Mouse (Mus musculus) CH12.LX (cell line): Measurements from ENCODE around the gene Atn1. TPM values are rescaled to one million over a fixed set of nuclear protein-coding genes. Genes with fewer than 3 reads are reported as not detected.
A peak's percentile ranks its signal among the peaks of the same experiment; 100 is the strongest.

Experiments used
- DNase-seq: peaks from one replicate; pipeline ENCODE4 v3.0.0-alpha.2; 2013; ENCODE audit errors: extremely low read depth
- H3K27ac ChIP-seq: 2 replicates; pipeline ENCODE4 v1.5.1; 2012; ENCODE audit warnings: low read depth, mild to moderate bottlenecking, control low read depth, moderate library complexity; ENCODE audit not compliant: insufficient read depth
- H3K27me3 ChIP-seq: replicated peaks from 2 replicates; pipeline ENCODE3; 2012; ENCODE audit warnings: inconsistent platforms
- H3K36me3 ChIP-seq, 2 experiments: replicated peaks in 1 of 2; 2 replicates each; pipeline versions ENCODE3 to v1.6.1; 2012; ENCODE audit warnings: inconsistent platforms in 1 of 2, low read length in 1 of 2, mild to moderate bottlenecking in 1 of 2, mixed read lengths in 1 of 2, moderate library complexity in 1 of 2; ENCODE audit not compliant: control insufficient read depth in 1 of 2, insufficient read depth in 1 of 2
- H3K4me1 ChIP-seq, 2 experiments: 2 replicates each; pipeline ENCODE4 v1.6.1; 2012; ENCODE audit warnings: inconsistent platforms in 1 of 2, moderate library complexity in 1 of 2; ENCODE audit not compliant: insufficient read depth in 2 of 2, control insufficient read depth in 1 of 2
- H3K4me2 ChIP-seq: 2 replicates; pipeline ENCODE4 v1.6.1; 2012; ENCODE audit warnings: low read depth, mild to moderate bottlenecking, control low read depth; ENCODE audit not compliant: poor library complexity, insufficient read depth, severe bottlenecking
- H3K4me3 ChIP-seq, 3 experiments: fragments of 150-350 bp in 1 of 3; sonication (generic) in 1 of 3; replicated peaks in 1 of 3; 2 replicates each; pipeline versions ENCODE3 to v1.5.1; 2011 to 2012; ENCODE audit warnings: low read depth in 2 of 3, low read length in 2 of 3, mild to moderate bottlenecking in 2 of 3, moderate library complexity in 2 of 3, control low read depth in 1 of 3, improper control_type of control experiment in 1 of 3, inconsistent platforms in 1 of 3, mixed read lengths in 1 of 3; ENCODE audit not compliant: poor library complexity in 1 of 3
- H3K79me2 ChIP-seq: replicated peaks from 2 replicates; pipeline ENCODE4 v1.6.1; 2012; ENCODE audit warnings: mild to moderate bottlenecking, moderate library complexity; ENCODE audit not compliant: control insufficient read depth, poor library complexity, insufficient read depth, severe bottlenecking; ENCODE audit errors: extremely low read depth
- H3K9ac ChIP-seq: 2 replicates; pipeline ENCODE4 v1.6.1; 2012; ENCODE audit warnings: low read depth, mild to moderate bottlenecking, control low read depth, moderate library complexity; ENCODE audit not compliant: insufficient read depth
- H3K9me3 ChIP-seq: replicated peaks from 2 replicates; pipeline ENCODE3; 2012; ENCODE audit warnings: low read length, inconsistent platforms, mixed read lengths
- BHLHE40 ChIP-seq: IDR thresholded peaks from 2 replicates; pipeline ENCODE4 v1.6.1; 2011; ENCODE audit warnings: mild to moderate bottlenecking, low read depth, low read length, improper control_type of control experiment
- CHD1 ChIP-seq: IDR thresholded peaks from 2 replicates; pipeline ENCODE4 v1.6.1; 2012; ENCODE audit warnings: low read depth, low read length, improper control_type of control experiment, inconsistent platforms
- CHD2 ChIP-seq: IDR thresholded peaks from 2 replicates; pipeline ENCODE4 v1.6.1; 2011; ENCODE audit warnings: low read length, improper control_type of control experiment
- E2F4 ChIP-seq: IDR thresholded peaks from 2 replicates; pipeline ENCODE4 v1.6.1; 2011; ENCODE audit warnings: low read depth, low read length, improper control_type of control experiment; ENCODE audit not compliant: insufficient replicate concordance
- ELF1 ChIP-seq: IDR thresholded peaks from 2 replicates; pipeline ENCODE4 v1.6.1; 2014; ENCODE audit warnings: low read depth, mild to moderate bottlenecking, inconsistent platforms, low read length, improper control_type of control experiment
- EP300 ChIP-seq: IDR thresholded peaks from 2 replicates; pipeline ENCODE4 v1.6.1; 2011; ENCODE audit warnings: low read length, improper control_type of control experiment
- GABPA ChIP-seq: IDR thresholded peaks from 2 replicates; pipeline ENCODE4 v1.6.1; 2012; ENCODE audit warnings: low read depth, low read length, improper control_type of control experiment, inconsistent platforms; ENCODE audit not compliant: insufficient replicate concordance
- HCFC1 ChIP-seq: IDR thresholded peaks from 2 replicates; pipeline ENCODE4 v1.6.1; 2012; ENCODE audit warnings: low read depth, mild to moderate bottlenecking, inconsistent platforms, low read length, improper control_type of control experiment
- IRF4 ChIP-seq: IDR thresholded peaks from 2 replicates; pipeline ENCODE4 v1.6.1; 2014; ENCODE audit warnings: low read depth, mild to moderate bottlenecking, inconsistent platforms, low read length, improper control_type of control experiment
- JUN ChIP-seq: IDR thresholded peaks from 2 replicates; pipeline ENCODE4 v1.6.1; 2011; ENCODE audit warnings: low read depth, mild to moderate bottlenecking, low read length, improper control_type of control experiment, moderate library complexity; ENCODE audit not compliant: insufficient read depth
- JUND ChIP-seq: conservative IDR thresholded peaks from 2 replicates; pipeline ENCODE4 v1.6.1; 2011; ENCODE audit warnings: low read depth, low read length, improper control_type of control experiment
- KAT2A ChIP-seq: IDR thresholded peaks from 2 replicates; pipeline ENCODE4 v1.6.1; 2012; ENCODE audit warnings: low read length, improper control_type of control experiment, inconsistent platforms; ENCODE audit not compliant: insufficient replicate concordance
- MAFK ChIP-seq: IDR thresholded peaks from 2 replicates; pipeline ENCODE4 v1.6.1; 2011; ENCODE audit warnings: low read length, improper control_type of control experiment; ENCODE audit not compliant: insufficient replicate concordance
- MAX ChIP-seq: IDR thresholded peaks from 2 replicates; pipeline ENCODE4 v1.6.1; 2011; ENCODE audit warnings: low read length, improper control_type of control experiment
- MAZ ChIP-seq: IDR thresholded peaks from 2 replicates; pipeline ENCODE4 v1.6.1; 2012; ENCODE audit warnings: low read depth, mild to moderate bottlenecking, inconsistent platforms, low read length, improper control_type of control experiment, moderate library complexity
- MEF2A ChIP-seq: IDR thresholded peaks from 2 replicates; pipeline ENCODE4 v1.6.1; 2014; ENCODE audit warnings: low read depth, mild to moderate bottlenecking, inconsistent platforms, low read length, improper control_type of control experiment, borderline replicate concordance
- MXI1 ChIP-seq: IDR thresholded peaks from 2 replicates; pipeline ENCODE4 v1.6.1; 2011; ENCODE audit warnings: mild to moderate bottlenecking, low read depth, low read length, improper control_type of control experiment
- MYC ChIP-seq: IDR thresholded peaks from 2 replicates; pipeline ENCODE4 v1.6.1; 2011; ENCODE audit warnings: low read depth, mild to moderate bottlenecking, improper control_type of control experiment, low read length
- NELFE ChIP-seq: IDR thresholded peaks from 2 replicates; pipeline ENCODE4 v1.6.1; 2011; ENCODE audit warnings: low read depth, low read length, improper control_type of control experiment
- NRF1 ChIP-seq: IDR thresholded peaks from 2 replicates; pipeline ENCODE4 v1.6.1; 2014; ENCODE audit warnings: low read depth, mild to moderate bottlenecking, inconsistent platforms, low read length, improper control_type of control experiment, moderate library complexity
- PAX5 ChIP-seq: IDR thresholded peaks from 2 replicates; pipeline ENCODE4 v1.6.1; 2012; ENCODE audit warnings: low read length, inconsistent platforms, mixed read lengths
- POLR2AphosphoS2 ChIP-seq: IDR thresholded peaks from 2 replicates; pipeline ENCODE4 v1.6.1; 2011; ENCODE audit warnings: low read depth, low read length, improper control_type of control experiment
- RAD21 ChIP-seq: IDR thresholded peaks from 2 replicates; pipeline ENCODE4 v1.6.1; 2011; ENCODE audit warnings: low read depth, mild to moderate bottlenecking, low read length, improper control_type of control experiment, moderate library complexity
- RCOR1 ChIP-seq: conservative IDR thresholded peaks from 2 replicates; pipeline ENCODE4 v1.6.1; 2012; ENCODE audit warnings: low read depth, mild to moderate bottlenecking, inconsistent platforms, low read length, improper control_type of control experiment
- SMC3 ChIP-seq: IDR thresholded peaks from 2 replicates; pipeline ENCODE4 v1.6.1; 2011; ENCODE audit warnings: low read depth, low read length, improper control_type of control experiment
- TBP ChIP-seq: conservative IDR thresholded peaks from 2 replicates; pipeline ENCODE4 v1.6.1; 2011; ENCODE audit warnings: low read depth, low read length, improper control_type of control experiment
- TCF12 ChIP-seq: IDR thresholded peaks from 2 replicates; pipeline ENCODE4 v1.6.1; 2014; ENCODE audit warnings: low read depth, mild to moderate bottlenecking, inconsistent platforms, low read length, improper control_type of control experiment
- UBTF ChIP-seq: IDR thresholded peaks from 2 replicates; pipeline ENCODE4 v1.6.1; 2012; ENCODE audit warnings: low read depth, mild to moderate bottlenecking, inconsistent platforms, low read length, improper control_type of control experiment, moderate library complexity
- USF1 ChIP-seq: IDR thresholded peaks from 2 replicates; pipeline ENCODE4 v1.6.1; 2014; ENCODE audit warnings: low read depth, mild to moderate bottlenecking, inconsistent platforms, low read length, improper control_type of control experiment
- USF2 ChIP-seq: conservative IDR thresholded peaks from 2 replicates; pipeline ENCODE4 v1.6.1; 2011; ENCODE audit warnings: low read depth, low read length, improper control_type of control experiment
- ZC3H11A ChIP-seq: IDR thresholded peaks from 2 replicates; pipeline ENCODE4 v1.6.1; 2012; ENCODE audit warnings: low read depth, mild to moderate bottlenecking, inconsistent platforms, low read length, improper control_type of control experiment
- ZMIZ1 ChIP-seq: IDR thresholded peaks from 2 replicates; pipeline ENCODE4 v1.6.1; 2012; ENCODE audit warnings: low read depth, mild to moderate bottlenecking, inconsistent platforms, low read length, improper control_type of control experiment
- ZNF384 ChIP-seq: IDR thresholded peaks from 2 replicates; pipeline ENCODE4 v1.6.1; 2012; ENCODE audit warnings: low read depth, low read length, improper control_type of control experiment, inconsistent platforms
- dilution Hi-C: fragments of 300-500 bp; cut with MboI; formaldehyde crosslinking; loops from 2 replicates; pipeline ENCODE4 v1.14.3; 2020; ENCODE audit warnings: low sequenced_read_pairs; ENCODE audit not compliant: extremely low pct_unique_long_range_greater_than_20kb, extremely low pct_ligation_motif_present
- in situ Hi-C: fragments of 300-500 bp; cut with MboI; formaldehyde crosslinking; loops from 3 replicates; pipeline ENCODE4 v1.14.3; 2019; ENCODE audit warnings: low sequenced_read_pairs, low pct_ligation_motif_present, low pct_unique_long_range_greater_than_20kb, mixed read lengths
- polyA plus RNA-seq: library from polyadenylated mRNA; unstranded; fragments of >175 nt; gene quantifications from 2 replicates; pipeline ENCODE4 v1.2.1, GENCODE M21; 2012; ENCODE audit warnings: low read depth; ENCODE audit not compliant: insufficient read length
- total RNA-seq, 2 experiments: library from RNA; depleted of rRNA; stranded (reverse); fragments of 300-350 nt in 1 of 2; fragments of >200 nt in 1 of 2; gene quantifications; 2 replicates each; pipeline ENCODE4 v1.2.3; 2012 to 2014

Gene Atn1
- total and polyA plus RNA-seq, 3 experiments = 1.7 to 35.1 (median 4.6) TPM

- TF ChIP-seq PAX5 = no peak
These were observed 15.2 kb downstream of the Atn1 start, which contains the start of gene Grcc10 (continued) for GRCm38 (mm10) chr6:124740888-124741761.

- H3K4me3 ChIP-seq = peak overlapping the region; percentile 62 to 74 (median 70)
- peak overlapping the region; percentile 98 for H3K27ac ChIP-seq
- H3K4me1 ChIP-seq = peaks cover 34 to 83% of the 10 kb centered on the region in 2 experiments
- dilution Hi-C loops = no loop called here
- peak overlapping the region; percentile 90 for H3K9ac ChIP-seq
- H3K9me3 ChIP-seq = no peaks in the 10 kb centered on the region
- DNase-seq = peak; percentile 80
- H3K79me2 ChIP-seq = no peaks in the 10 kb centered on the region
- H3K27me3 ChIP-seq = no peaks in the 10 kb centered on the region
- in situ Hi-C loops = no loop called here
- H3K4me2 ChIP-seq = peak overlapping the region; percentile 68; the same call in 1 of the 2 replicates
- peaks cover 18 to 23% of the 10 kb centered on the region in 2 experiments for H3K36me3 ChIP-seq
- no peak for TF ChIP-seq GABPA
- no peak for TF ChIP-seq KAT2A
- TF ChIP-seq BHLHE40 = peak; percentile 42; the same call in 1 of the 2 replicates
- no peak for TF ChIP-seq USF1
- no peak for TF ChIP-seq E2F4
- TF ChIP-seq TBP = no peak
- peak; percentile 64; the same call in 1 of the 2 replicates for TF ChIP-seq MAX
- 0 out of 2 replicates have a peak, but pooled peaks have one; percentile 54 for TF ChIP-seq CHD2
- TF ChIP-seq CHD1 = peak; percentile 66
- TF ChIP-seq JUND = no peak
- peak; percentile 99 for TF ChIP-seq MAZ
- peak; percentile 59 for TF ChIP-seq TCF12
- TF ChIP-seq ZMIZ1 = no peak
- no peak for TF ChIP-seq USF2
- peak; percentile 66 for TF ChIP-seq IRF4
- peak; percentile 82 for TF ChIP-seq ZC3H11A
- TF ChIP-seq SMC3 = peak; percentile 96
- TF ChIP-seq MEF2A = peak; percentile 60
- peak; percentile 13; the same call in 1 of the 2 replicates for TF ChIP-seq NRF1
- peak; percentile 71; the same call in 1 of the 2 replicates for TF ChIP-seq MXI1
- no peak for TF ChIP-seq NELFE
- TF ChIP-seq UBTF = no peak
- 0 out of 2 replicates have a peak, but pooled peaks have one; percentile 21 for TF ChIP-seq ZNF384
- no peak for TF ChIP-seq EP300
- peak; percentile 43; the same call in 1 of the 2 replicates for TF ChIP-seq ELF1
- TF ChIP-seq RCOR1 = 0 out of 2 replicates have a peak, but pooled peaks have one; percentile 24
- no peak for TF ChIP-seq JUN
- peak; percentile 51; the same call in 1 of the 2 replicates for TF ChIP-seq HCFC1
- TF ChIP-seq PAX5 = no peak
- TF ChIP-seq POLR2AphosphoS2 = no peak
- TF ChIP-seq MYC = 0 out of 2 replicates have a peak, but pooled peaks have one; percentile 58
- no peak for TF ChIP-seq MAFK
- TF ChIP-seq RAD21 = peak; percentile 82
These were observed 16.0 kb downstream of the Atn1 start for GRCm38 (mm10) chr6:124740211-124740887.
